Mouse (Mus musculus): ENCODE measurements at regions not wholly inside any gene's neighbourhood (a gene's known extent, or its start where the extent isn't known, plus 50 kb on each side); places are given as distances from the start of the nearest gene placed in this dataset.

DNA sequence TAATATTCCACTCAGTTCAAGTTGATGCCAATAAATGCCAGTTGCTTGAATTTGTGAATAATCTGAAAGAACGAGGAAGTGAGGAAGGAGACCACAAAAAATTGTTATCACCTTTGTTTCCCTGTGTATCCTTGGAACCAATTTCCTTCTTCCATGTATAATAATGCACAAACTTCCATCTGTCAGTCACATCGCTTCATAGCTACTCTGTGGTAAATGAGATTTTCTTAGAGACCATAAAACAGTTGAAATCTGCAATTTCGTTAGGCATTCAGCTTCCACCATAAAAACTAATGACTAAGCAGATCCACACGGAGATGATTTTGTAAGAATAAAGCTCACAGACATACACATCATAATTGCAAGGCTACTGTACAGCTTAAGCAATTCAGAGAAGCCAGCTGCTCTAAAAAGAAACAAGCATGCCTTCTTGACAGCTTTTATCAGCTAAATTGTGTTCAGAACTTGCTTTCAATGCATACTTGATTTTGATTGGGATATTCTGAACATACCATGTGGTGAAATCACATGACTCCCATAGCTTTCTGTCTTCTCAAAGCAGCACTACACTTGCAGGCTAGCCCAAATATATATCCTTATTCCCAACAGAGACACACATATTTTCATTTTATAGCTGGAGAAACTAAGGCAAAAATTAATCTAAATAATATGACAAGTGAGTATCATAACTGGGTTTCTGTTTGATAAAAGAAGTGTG, 232.3 kb upstream of the Dlgap1 start:
- Histone ChIP-seq H3K9me3 (ENCODE audit: control insufficient read depth, low read length) (peaks cover 2% of the 10 kb centered on the region; the same call in 1 of the 2 replicates), H3K4me3 (ENCODE audit: low read depth, low read length) (no peak overlapping the region), H3K27ac (ENCODE audit: low read depth, low read length) (no peak overlapping the region), H3K36me3 (ENCODE audit: control insufficient read depth, insufficient read depth, low read length) (no peaks in the 10 kb centered on the region), H3K27me3 (replicated peaks; ENCODE audit: control insufficient read depth, insufficient read depth, low read length) (no peaks in the 10 kb centered on the region), H3K9ac (ENCODE audit: low read depth, low read length) (no peak overlapping the region), H3K4me2 (no peak overlapping the region), H3K4me1 (replicated peaks; ENCODE audit: control insufficient read depth, insufficient read depth, low read length) (no peaks in the 10 kb centered on the region)
- DNase-seq (ENCODE audit: low spot score): no peak
- ATAC-seq (replicated peaks; ENCODE audit: low FRiP score): no peak
- WGBS: 65% methylated on average over 4 of the region's 4 CpGs

DNA sequence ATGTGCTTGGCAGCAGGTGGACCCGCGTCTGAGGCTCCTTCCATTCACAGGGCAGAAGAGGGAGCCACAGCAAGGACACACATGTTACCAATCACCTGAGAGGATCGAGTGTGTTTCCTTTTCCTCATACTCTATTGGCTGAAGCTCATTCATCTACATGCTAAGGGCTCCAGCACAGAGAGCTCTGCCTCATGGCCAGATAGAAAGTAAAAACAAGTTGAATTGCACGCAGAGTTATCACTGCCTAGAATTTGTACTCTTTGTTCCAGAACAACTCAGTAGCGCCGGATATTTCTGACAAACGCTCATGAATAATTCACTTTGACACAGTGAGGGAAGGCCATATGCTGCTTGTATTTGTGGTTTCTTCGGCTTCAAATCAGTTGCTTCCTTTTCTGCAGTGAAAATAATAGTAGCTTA, 199.9 kb upstream of the Dlgap1 start:
- 79% methylated on average over 8 of the region's 8 CpGs for whole genome bisulfite sequencing
- DNase-seq (ENCODE audit: low spot score) (no peak), ATAC-seq (replicated peaks; ENCODE audit: low FRiP score) (no peak)

DNA sequence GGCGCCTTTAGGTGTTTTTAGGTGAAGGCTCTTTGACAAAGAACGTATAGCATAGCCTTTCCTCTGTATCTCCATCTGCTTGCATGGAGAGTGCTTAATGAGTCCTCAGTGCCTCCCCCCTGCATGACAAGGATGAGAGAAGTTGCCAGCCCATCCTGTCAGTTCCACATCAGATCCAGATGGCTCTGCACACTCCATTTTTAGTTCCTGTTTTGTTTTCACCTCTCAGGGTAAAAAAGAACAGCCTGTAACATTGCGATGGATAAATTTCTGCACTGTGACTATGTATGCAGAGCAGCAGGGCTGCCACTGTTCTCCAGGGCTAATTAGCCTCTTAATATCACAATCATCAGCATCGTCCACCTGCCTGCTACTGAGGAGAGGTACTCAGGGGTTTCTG, 198.8 kb upstream of the Dlgap1 start:
- no peak overlapping the region for H3K9ac ChIP-seq (ENCODE audit: low read depth, low read length)
- ATAC-seq (replicated peaks; ENCODE audit: low FRiP score): no peak

More for the DNA sequence above, 199.9 kb upstream of the Dlgap1 start:
- Histone ChIP-seq H3K4me1 (replicated peaks; ENCODE audit: control insufficient read depth, insufficient read depth, low read length) (no peaks in the 10 kb centered on the region), H3K4me3 (ENCODE audit: low read depth, low read length) (no peak overlapping the region), H3K4me2 (no peak overlapping the region), H3K27ac (ENCODE audit: low read depth, low read length) (no peak overlapping the region), H3K36me3 (ENCODE audit: control insufficient read depth, insufficient read depth, low read length) (no peaks in the 10 kb centered on the region), H3K9me3 (ENCODE audit: control insufficient read depth, low read length) (no peaks in the 10 kb centered on the region; the same call in 1 of the 2 replicates), H3K27me3 (replicated peaks; ENCODE audit: control insufficient read depth, insufficient read depth, low read length) (no peaks in the 10 kb centered on the region), H3K9ac (ENCODE audit: low read depth, low read length) (no peak overlapping the region)

GRCm38 (mm10) chr17:69781201-69781600, 187.7 kb upstream of the Dlgap1 start:
- Histone ChIP-seq H3K4me2 (no peak overlapping the region), H3K9me3 (ENCODE audit: control insufficient read depth, low read length) (no peaks in the 10 kb centered on the region), H3K9ac (ENCODE audit: low read depth, low read length) (no peak overlapping the region), H3K36me3 (ENCODE audit: control insufficient read depth, insufficient read depth, low read length) (no peaks in the 10 kb centered on the region), H3K4me1 (replicated peaks; ENCODE audit: control insufficient read depth, insufficient read depth, low read length) (no peaks in the 10 kb centered on the region), H3K27me3 (replicated peaks; ENCODE audit: control insufficient read depth, insufficient read depth, low read length) (no peaks in the 10 kb centered on the region), H3K27ac (ENCODE audit: low read depth, low read length) (no peak overlapping the region), H3K4me3 (ENCODE audit: low read depth, low read length) (no peak overlapping the region)
- WGBS: 90% methylated on average over 1 of the region's 1 CpGs
- ATAC-seq (replicated peaks; ENCODE audit: low FRiP score) (no peak), DNase-seq (ENCODE audit: low spot score) (no peak)

More for the DNA sequence above, 198.8 kb upstream of the Dlgap1 start:
- Histone ChIP-seq H3K4me2 (no peak overlapping the region), H3K4me3 (ENCODE audit: low read depth, low read length) (no peak overlapping the region), H3K27ac (ENCODE audit: low read depth, low read length) (no peak overlapping the region), H3K4me1 (replicated peaks; ENCODE audit: control insufficient read depth, insufficient read depth, low read length) (no peaks in the 10 kb centered on the region), H3K9me3 (ENCODE audit: control insufficient read depth, low read length) (no peaks in the 10 kb centered on the region; the same call in 1 of the 2 replicates), H3K27me3 (replicated peaks; ENCODE audit: control insufficient read depth, insufficient read depth, low read length) (no peaks in the 10 kb centered on the region), H3K36me3 (ENCODE audit: control insufficient read depth, insufficient read depth, low read length) (no peaks in the 10 kb centered on the region)
- 72% methylated on average over 4 of the region's 4 CpGs for WGBS
- DNase-seq (ENCODE audit: low spot score): no peak

- Histone ChIP-seq H3K4me1 (replicated peaks; ENCODE audit: control insufficient read depth, insufficient read depth, low read length) (no peaks in the 10 kb centered on the region), H3K36me3 (ENCODE audit: control insufficient read depth, insufficient read depth, low read length) (no peaks in the 10 kb centered on the region), H3K4me3 (ENCODE audit: low read depth, low read length) (no peak overlapping the region), H3K4me2 (no peak overlapping the region), H3K9me3 (ENCODE audit: control insufficient read depth, low read length) (peaks cover 5% of the 10 kb centered on the region; the same call in 1 of the 2 replicates), H3K9ac (ENCODE audit: low read depth, low read length) (no peak overlapping the region), H3K27me3 (replicated peaks; ENCODE audit: control insufficient read depth, insufficient read depth, low read length) (no peaks in the 10 kb centered on the region), H3K27ac (ENCODE audit: low read depth, low read length) (no peak overlapping the region)
- 78% methylated on average over 3 of the region's 3 CpGs for WGBS
- no peak for ATAC-seq (replicated peaks; ENCODE audit: low FRiP score)
- no peak for DNase-seq (ENCODE audit: low spot score)
Measured at GRCm38 (mm10) chr17:69786985-69787384, 181.9 kb upstream of the Dlgap1 start.

GRCm38 (mm10) chr17:69821473-69821872, 147.4 kb upstream of the Dlgap1 start:
- Histone ChIP-seq H3K27ac (ENCODE audit: low read depth, low read length) (no peak overlapping the region), H3K27me3 (replicated peaks; ENCODE audit: control insufficient read depth, insufficient read depth, low read length) (no peaks in the 10 kb centered on the region), H3K9ac (ENCODE audit: low read depth, low read length) (no peak overlapping the region), H3K4me1 (replicated peaks; ENCODE audit: control insufficient read depth, insufficient read depth, low read length) (no peaks in the 10 kb centered on the region), H3K4me3 (ENCODE audit: low read depth, low read length) (no peak overlapping the region), H3K9me3 (ENCODE audit: control insufficient read depth, low read length) (no peaks in the 10 kb centered on the region), H3K36me3 (ENCODE audit: control insufficient read depth, insufficient read depth, low read length) (no peaks in the 10 kb centered on the region), H3K4me2 (no peak overlapping the region)
- 84% methylated on average over 5 of the region's 5 CpGs for WGBS
- DNase-seq (ENCODE audit: low spot score) (no peak), ATAC-seq (replicated peaks; ENCODE audit: low FRiP score) (no peak)

- H3K4me2 ChIP-seq: no peak overlapping the region
- DNase-seq (ENCODE audit: low spot score) (no peak), ATAC-seq (replicated peaks; ENCODE audit: low FRiP score) (no peak)
- WGBS: 80% methylated on average over 2 of the region's 2 CpGs
- H3K36me3 ChIP-seq (ENCODE audit: control insufficient read depth, insufficient read depth, low read length): no peaks in the 10 kb centered on the region
- no peak overlapping the region for H3K4me3 ChIP-seq (ENCODE audit: low read depth, low read length)
- H3K4me1 ChIP-seq (replicated peaks; ENCODE audit: control insufficient read depth, insufficient read depth, low read length): no peaks in the 10 kb centered on the region
- no peaks in the 10 kb centered on the region for H3K27me3 ChIP-seq (replicated peaks; ENCODE audit: control insufficient read depth, insufficient read depth, low read length)
- no peak overlapping the region for H3K9ac ChIP-seq (ENCODE audit: low read depth, low read length)
- no peak overlapping the region for H3K27ac ChIP-seq (ENCODE audit: low read depth, low read length)
- H3K9me3 ChIP-seq (ENCODE audit: control insufficient read depth, low read length): no peaks in the 10 kb centered on the region
Measured at GRCm38 (mm10) chr17:69821901-69822300, 147.0 kb upstream of the Dlgap1 start.

GRCm38 (mm10) chr17:69822921-69823320, 146.0 kb upstream of the Dlgap1 start:
- Histone ChIP-seq H3K4me1 (replicated peaks; ENCODE audit: control insufficient read depth, insufficient read depth, low read length) (no peaks in the 10 kb centered on the region), H3K36me3 (ENCODE audit: control insufficient read depth, insufficient read depth, low read length) (no peaks in the 10 kb centered on the region), H3K9ac (ENCODE audit: low read depth, low read length) (no peak overlapping the region), H3K27me3 (replicated peaks; ENCODE audit: control insufficient read depth, insufficient read depth, low read length) (no peaks in the 10 kb centered on the region), H3K4me2 (no peak overlapping the region), H3K9me3 (ENCODE audit: control insufficient read depth, low read length) (no peaks in the 10 kb centered on the region), H3K27ac (ENCODE audit: low read depth, low read length) (no peak overlapping the region), H3K4me3 (ENCODE audit: low read depth, low read length) (no peak overlapping the region)
- ATAC-seq (replicated peaks; ENCODE audit: low FRiP score): no peak
- WGBS: 73% methylated on average over 1 of the region's 1 CpGs
- DNase-seq (ENCODE audit: low spot score): no peak

DNA sequence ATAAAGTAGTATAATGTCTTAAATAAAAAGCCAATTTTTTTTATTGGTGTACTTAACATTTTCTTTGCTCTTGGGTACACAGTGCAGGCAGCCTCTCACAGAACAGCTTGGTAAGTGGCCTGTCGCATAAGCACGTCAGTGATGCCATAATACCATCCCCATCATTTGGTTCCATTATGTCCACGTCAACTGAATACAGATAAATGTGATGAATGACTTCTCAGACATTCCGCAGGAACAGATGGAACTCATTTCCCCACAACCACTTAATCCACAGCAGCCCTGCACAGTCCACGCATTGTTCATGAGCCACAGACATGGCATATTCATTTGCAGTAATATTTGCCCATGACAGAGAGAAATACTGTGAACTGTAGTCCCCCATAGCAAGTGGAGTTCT, 127.6 kb upstream of the Dlgap1 start:
- 69% methylated on average over 5 of the region's 5 CpGs for WGBS
- Histone ChIP-seq H3K4me2 (no peak overlapping the region), H3K27ac (ENCODE audit: low read depth, low read length) (no peak overlapping the region), H3K9me3 (ENCODE audit: control insufficient read depth, low read length) (no peaks in the 10 kb centered on the region), H3K4me3 (ENCODE audit: low read depth, low read length) (no peak overlapping the region), H3K27me3 (replicated peaks; ENCODE audit: control insufficient read depth, insufficient read depth, low read length) (no peaks in the 10 kb centered on the region), H3K4me1 (replicated peaks; ENCODE audit: control insufficient read depth, insufficient read depth, low read length) (no peaks in the 10 kb centered on the region), H3K36me3 (ENCODE audit: control insufficient read depth, insufficient read depth, low read length) (no peaks in the 10 kb centered on the region), H3K9ac (ENCODE audit: low read depth, low read length) (no peak overlapping the region)
- no peak for ATAC-seq (replicated peaks; ENCODE audit: low FRiP score)
- no peak for DNase-seq (ENCODE audit: low spot score)

Data from liver, embryonic 11.5 days (tissue).